ENCODE assay signal across 17 mouse cellular contexts in genomic region chr17:90531443-90531842, GRCm38 (mm10).
DNase-seq lines count a peak whose midpoint lies in the region; ATAC-seq lines count a peak whose summit lies in the region.
"Had no signal": no experiment of that assay in that cellular context is flagged by ENCODE, and none has a peak within 500 bp of the region (broad histone marks: within the 10 kb centered on the region; RNA-seq: fewer than 3 reads in every experiment).

No protein-coding gene starts in this region.

- DNase-seq in cerebellum, postnatal 4 days (ENCODE audit: low spot score in 2 of 2) = no peak
- peak; percentile 42 for DNase-seq in layer of hippocampus, adult 9-11 months
- no peak for DNase-seq in layer of hippocampus, postnatal 10 days (ENCODE audit: low spot score in 2 of 2)
- peak; percentile 51 to 53 for DNase-seq in cerebellum, adult 18-20 months
- DNase-seq in cerebellum, postnatal 36 days = peak; percentile 35 to 38
- DNase-seq in adrenal gland, postnatal 14 days = no peak
- DNase-seq: adrenal gland, postnatal 10 days; gastrocnemius, postnatal 10 days; kidney, adult 2 months; layer of hippocampus, postnatal 36 days; lung, adult 18-20 months; lung, postnatal 14 days; thymus, adult 2 months; thymus, postnatal 4 days had no signal

- peak; percentile 45; the same call in 1 of the 2 replicates for ATAC-seq in cerebellum, adult (ENCODE audit: insufficient number of reproducible peaks, low FRiP score, low TSS enrichment)
- no peak for ATAC-seq in activated CD4-positive, CD25-positive, alpha-beta regulatory T cell, adult 4 months
- ATAC-seq: liver, embryonic 12.5 days had no signal

Comparison
In these comparisons a context has a peak if more than half of its experiments do, and no peak if none do; other contexts are left out.
1. DNase-seq: peak in layer of hippocampus, adult 9-11 months (single experiment), cerebellum, adult 18-20 months (2 of 2) and cerebellum, postnatal 36 days (2 of 2); none in cerebellum, postnatal 4 days (0 of 2), layer of hippocampus, postnatal 10 days (0 of 2) and adrenal gland, postnatal 14 days (single experiment).